Mouse (Mus musculus) liver, adult 2 months (tissue): Measurements from ENCODE around the gene Ust. TPM values are rescaled to one million over a fixed set of nuclear protein-coding genes. Genes with fewer than 3 reads are reported as not detected.

ENCODE experiments used
- DNase-seq: peaks from one replicate; pipeline ENCODE4 v3.0.0-alpha.2; 2011; ENCODE audit warnings: low read depth, low spot score; ENCODE audit errors: extremely low read depth
- H3K27ac ChIP-seq: fragments of 200-500 bp; replicated peaks from 2 replicates; pipeline ENCODE4 v1.5.1; 2012; ENCODE audit warnings: low read depth, mild to moderate bottlenecking, control low read depth, inconsistent platforms, low read length; ENCODE audit not compliant: insufficient read depth
- H3K27me3 ChIP-seq: fragments of 200-500 bp; 2 replicates; pipeline ENCODE4 v1.6.1; 2012; ENCODE audit warnings: mild to moderate bottlenecking, moderate library complexity, low read length, inconsistent platforms; ENCODE audit not compliant: control insufficient read depth, insufficient read depth
- H3K36me3 ChIP-seq: fragments of 200-500 bp; 2 replicates; pipeline ENCODE4 v1.6.1; 2012; ENCODE audit warnings: low read length, inconsistent platforms; ENCODE audit not compliant: control insufficient read depth, insufficient read depth
- H3K4me1 ChIP-seq: fragments of 200-500 bp; 2 replicates; pipeline ENCODE4 v1.6.1; 2011; ENCODE audit warnings: low read length; ENCODE audit not compliant: control insufficient read depth, insufficient read depth
- H3K4me3 ChIP-seq: fragments of 200-500 bp; 2 replicates; pipeline ENCODE4 v1.5.1; 2011; ENCODE audit warnings: low read depth, mild to moderate bottlenecking, control low read depth, low read length, moderate library complexity; ENCODE audit not compliant: insufficient read depth
- H3K79me2 ChIP-seq: fragments of 200-500 bp; 2 replicates; pipeline ENCODE4 v1.6.1; 2012; ENCODE audit warnings: inconsistent platforms, mild to moderate bottlenecking, low read length, moderate library complexity; ENCODE audit not compliant: control insufficient read depth, insufficient read depth
- H3K9ac ChIP-seq: fragments of 200-500 bp; 2 replicates; pipeline ENCODE4 v1.6.1; 2012; ENCODE audit warnings: low read depth, mild to moderate bottlenecking, control low read depth, inconsistent platforms, low read length
- CTCF ChIP-seq: fragments of 200-500 bp; IDR thresholded peaks from 2 replicates; pipeline ENCODE4 v1.5.1; 2011; ENCODE audit warnings: low read depth, low read length, control low read depth
- POLR2A ChIP-seq: fragments of 200-500 bp; IDR thresholded peaks from 2 replicates; pipeline ENCODE4 v1.6.1; 2011; ENCODE audit warnings: low read length, control low read depth; ENCODE audit not compliant: insufficient read depth; ENCODE audit errors: extremely low read depth
- WGBS: fragments of 180-500 bp; shearing (Covaris S2); methylation state at CpG from one replicate; pipeline ENCODE4 v1.1.7; 2018; 5-methylcytosine and 5-hydroxymethylcytosine counted together
- polyA plus RNA-seq: library from polyadenylated mRNA; depleted of rRNA; stranded (reverse); fragments of >200 nt; gene quantifications from 2 replicates; pipeline ENCODE4 v1.2.3, GENCODE M21; 2012
- total RNA-seq: library from RNA; depleted of rRNA; stranded (reverse); fragments of >200 nt; gene quantifications from 2 replicates; pipeline ENCODE4 v1.2.3, GENCODE M21; 2014

The Ust gene
- total and polyA plus RNA-seq, 2 experiments, result 0.27 to 0.46 TPM

DNA sequence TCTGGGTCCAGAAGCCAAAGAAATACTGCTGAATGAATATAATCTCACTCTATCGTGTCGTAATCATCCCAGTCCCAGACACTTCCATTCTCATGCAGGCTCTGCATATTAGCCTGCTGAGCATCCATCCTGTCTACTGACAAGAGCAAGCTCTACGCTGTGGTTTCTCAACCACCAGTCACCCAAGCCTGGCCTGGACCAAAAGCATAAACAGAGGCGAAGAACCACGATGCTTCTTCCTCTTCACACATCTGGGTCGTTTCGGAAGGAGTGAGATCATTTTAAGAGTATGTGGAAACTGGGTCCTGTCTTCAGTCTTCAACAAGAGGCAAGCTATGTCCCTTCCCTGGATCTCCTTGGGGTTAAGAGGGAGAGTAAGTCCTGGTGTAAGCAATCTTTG, 103.6 kb downstream of the Ust start:
- Histone ChIP-seq H3K4me3 (no peak overlapping the region), H3K36me3 (no peaks in the 10 kb centered on the region), H3K27me3 (no peaks in the 10 kb centered on the region), H3K9ac (no peak overlapping the region), H3K79me2 (no peaks in the 10 kb centered on the region), H3K27ac (no peak overlapping the region), H3K4me1 (no peaks in the 10 kb centered on the region)
- WGBS, result 84% methylated on average over 7 of the region's 7 CpGs
- no peak for DNase-seq
- TF ChIP-seq POLR2A, result no peak
- TF ChIP-seq CTCF, result no peak

DNA sequence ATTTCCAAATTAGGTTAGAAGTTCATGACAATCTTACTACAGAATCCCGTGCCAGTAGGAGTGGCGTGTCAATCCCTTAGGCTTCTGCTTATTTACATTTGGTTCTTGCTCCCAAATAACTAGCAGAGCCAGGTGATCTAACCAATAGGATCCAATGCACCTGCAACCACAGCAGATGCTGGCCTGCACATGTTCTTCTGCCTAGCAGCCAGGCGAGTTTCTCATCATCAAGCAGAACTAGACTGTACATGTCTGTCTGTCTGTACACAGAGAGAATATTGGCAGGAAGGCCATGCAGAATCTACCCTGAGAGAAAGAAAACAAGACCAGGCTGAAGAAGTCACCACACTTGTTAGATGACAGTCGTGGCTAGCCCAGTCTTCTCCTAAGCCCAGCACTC, 113.5 kb downstream of the Ust start:
- H3K27me3 ChIP-seq, result no peaks in the 10 kb centered on the region

DNA sequence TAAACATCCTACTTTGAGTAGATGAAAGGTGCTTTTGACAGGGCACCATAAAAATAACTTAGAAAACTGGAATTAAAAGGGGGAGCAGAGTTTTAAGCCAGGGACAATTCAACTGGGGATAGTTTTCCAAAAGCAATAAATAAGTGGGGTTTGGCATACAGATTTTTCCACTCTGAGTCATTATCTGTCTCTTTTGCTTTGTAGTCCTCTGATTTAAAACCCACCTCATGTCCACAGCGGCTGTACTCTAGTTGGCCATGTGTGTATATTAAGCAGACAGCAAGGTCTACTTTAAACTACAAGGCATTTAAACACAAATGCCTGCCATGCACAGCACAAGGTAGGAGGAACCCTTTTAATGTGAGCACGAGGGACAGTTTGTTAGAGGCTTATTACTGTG, 126.4 kb downstream of the Ust start:
- WGBS, result 87% methylated on average over 2 of the region's 2 CpGs
- DNase-seq, result no peak

More for the DNA sequence above, 113.5 kb downstream of the Ust start:
- TF ChIP-seq CTCF (no peak), POLR2A (no peak)
- H3K4me1 ChIP-seq, result no peaks in the 10 kb centered on the region
- H3K27ac ChIP-seq, result no peak overlapping the region
- no peak overlapping the region for H3K4me3 ChIP-seq
- no peak for DNase-seq
- no peak overlapping the region for H3K9ac ChIP-seq
- H3K79me2 ChIP-seq, result no peaks in the 10 kb centered on the region
- WGBS, result 72% methylated on average over 4 of the region's 4 CpGs
- H3K36me3 ChIP-seq, result no peaks in the 10 kb centered on the region

DNA sequence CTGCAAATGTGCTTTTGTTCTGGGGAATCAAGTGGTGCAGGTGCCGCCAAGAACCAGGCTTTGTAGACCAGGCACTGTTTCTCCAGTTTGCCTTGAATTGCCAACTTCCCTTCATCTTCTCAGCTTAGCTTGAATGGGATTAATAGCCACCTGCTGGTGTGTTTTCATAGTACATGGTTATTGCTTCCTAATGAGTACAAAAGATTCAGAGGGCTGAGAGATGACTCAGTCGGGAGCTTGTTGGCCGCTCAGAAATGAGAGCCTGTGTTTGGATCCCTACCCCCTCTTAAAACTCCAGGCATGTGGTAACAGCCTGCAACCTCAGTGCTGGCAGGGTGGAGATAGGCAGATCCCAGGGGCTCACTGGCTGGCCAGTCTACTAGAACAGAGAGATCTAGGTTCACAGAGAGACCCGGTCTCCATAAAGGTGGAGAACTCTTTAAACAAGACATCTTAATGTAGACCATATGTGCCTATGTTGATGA, 127.3 kb downstream of the Ust start:
- H3K27me3 ChIP-seq, result no peaks in the 10 kb centered on the region
- no peak for DNase-seq
- no peaks in the 10 kb centered on the region for H3K4me1 ChIP-seq
- H3K4me3 ChIP-seq, result no peak overlapping the region
- H3K36me3 ChIP-seq, result no peaks in the 10 kb centered on the region
- no peak overlapping the region for H3K9ac ChIP-seq
- H3K79me2 ChIP-seq, result no peaks in the 10 kb centered on the region
- TF ChIP-seq CTCF (no peak), POLR2A (no peak)
- H3K27ac ChIP-seq, result no peak overlapping the region
- 88% methylated on average over 4 of the region's 4 CpGs for WGBS

More for the DNA sequence above, 126.4 kb downstream of the Ust start:
- no peak overlapping the region for H3K27ac ChIP-seq
- no peaks in the 10 kb centered on the region for H3K79me2 ChIP-seq
- TF ChIP-seq CTCF (no peak), POLR2A (no peak)
- no peaks in the 10 kb centered on the region for H3K36me3 ChIP-seq
- no peak overlapping the region for H3K4me3 ChIP-seq
- H3K9ac ChIP-seq, result no peak overlapping the region
- H3K4me1 ChIP-seq, result no peaks in the 10 kb centered on the region
- H3K27me3 ChIP-seq, result no peaks in the 10 kb centered on the region

DNA sequence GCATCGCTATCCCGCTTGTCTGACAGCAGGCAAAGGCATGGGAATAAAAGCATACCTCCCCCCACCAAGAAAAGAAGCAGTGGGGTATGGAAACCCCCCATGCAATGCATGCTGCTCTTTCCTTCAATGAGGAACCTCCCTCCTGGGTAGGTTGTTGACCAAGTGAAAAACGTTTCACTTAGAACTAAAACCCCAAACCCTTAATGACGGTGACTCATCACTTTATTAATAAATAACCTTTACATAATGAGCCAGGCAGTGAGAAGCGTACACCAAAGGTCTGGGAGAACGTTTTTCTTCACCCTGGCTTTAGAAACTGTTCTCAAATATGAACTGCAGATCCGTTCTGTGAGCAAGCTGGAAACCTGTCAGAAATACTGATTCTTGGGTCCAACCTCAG, 130.4 kb downstream of the Ust start:
- no peaks in the 10 kb centered on the region for H3K27me3 ChIP-seq
- DNase-seq, result no peak
- TF ChIP-seq POLR2A, result no peak
- no peak for TF ChIP-seq CTCF
- H3K27ac ChIP-seq, result no peak overlapping the region
- H3K9ac ChIP-seq, result no peak overlapping the region
- H3K36me3 ChIP-seq, result no peaks in the 10 kb centered on the region
- no peaks in the 10 kb centered on the region for H3K4me1 ChIP-seq
- WGBS, result 74% methylated on average over 7 of the region's 7 CpGs
- no peak overlapping the region for H3K4me3 ChIP-seq
- H3K79me2 ChIP-seq, result no peaks in the 10 kb centered on the region

DNA sequence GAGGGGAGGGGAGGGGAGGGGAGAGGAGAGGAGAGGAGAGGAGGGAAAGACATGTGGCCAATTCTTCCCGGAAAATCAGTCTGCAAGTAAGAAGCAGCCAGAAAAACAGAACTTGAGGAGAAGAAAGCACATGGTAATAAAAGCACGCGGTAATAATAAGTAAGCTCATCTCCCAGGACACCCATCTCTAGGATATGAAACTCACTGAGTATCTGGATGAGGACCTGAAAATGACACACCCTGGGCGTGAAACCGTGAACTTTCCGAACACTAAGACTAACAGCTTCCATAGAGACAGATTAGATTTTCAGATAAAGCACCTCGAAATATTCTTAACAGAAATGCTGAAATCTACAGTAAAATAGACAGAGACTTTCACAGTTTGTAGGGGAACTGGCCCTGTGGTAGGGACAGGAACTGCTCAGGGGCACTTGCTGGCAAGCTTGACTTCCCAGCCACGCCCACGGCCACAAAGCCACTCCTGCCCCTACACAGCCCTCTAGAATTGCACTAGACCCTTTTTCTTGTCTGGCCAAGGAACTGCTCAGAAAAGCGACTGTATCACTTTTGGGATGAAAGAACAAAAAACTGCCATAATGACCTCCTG, 148.6 kb downstream of the Ust start:
- no peak overlapping the region for H3K4me3 ChIP-seq

More for the DNA sequence above, 148.6 kb downstream of the Ust start:
- no peaks in the 10 kb centered on the region for H3K4me1 ChIP-seq
- H3K79me2 ChIP-seq, result no peaks in the 10 kb centered on the region
- 83% methylated on average over 10 of the region's 10 CpGs for WGBS
- H3K27me3 ChIP-seq, result no peaks in the 10 kb centered on the region
- no peak for DNase-seq
- TF ChIP-seq POLR2A (no peak), CTCF (no peak)
- no peak overlapping the region for H3K9ac ChIP-seq
- no peak overlapping the region for H3K27ac ChIP-seq
- H3K36me3 ChIP-seq, result no peaks in the 10 kb centered on the region
